Mouse (Mus musculus) heart, embryonic 11.5 days (tissue): ENCODE results near the gene Zfp763. TPM values are rescaled to one million over a fixed set of nuclear protein-coding genes. Genes with fewer than 3 reads are reported as not detected.

ENCODE experiments used
- ATAC-seq: fragments of 200-750 bp; cut with Nextera tagmentation; replicated peaks from 2 replicates; pipeline ENCODE4 v1.8.0; 2017; ENCODE audit warnings: moderate library complexity; ENCODE audit not compliant: insufficient number of reproducible peaks, low FRiP score, low TSS enrichment
- H3K27ac ChIP-seq: fragments of 300-500 bp; sonication (generic); 2 replicates; pipeline ENCODE4 v1.5.1; 2014; ENCODE audit warnings: mild to moderate bottlenecking, low read depth, low read length
- H3K27me3 ChIP-seq: fragments of 300-500 bp; sonication (generic); 2 replicates; pipeline ENCODE4 v1.6.1; 2014; ENCODE audit warnings: mild to moderate bottlenecking, low read length, mixed read lengths; ENCODE audit not compliant: control insufficient read depth, insufficient read depth
- H3K36me3 ChIP-seq: fragments of 300-500 bp; sonication (generic); 2 replicates; pipeline ENCODE4 v1.6.1; 2014; ENCODE audit warnings: mild to moderate bottlenecking, low read length, moderate library complexity, mixed read lengths; ENCODE audit not compliant: control insufficient read depth, insufficient read depth
- H3K4me1 ChIP-seq: fragments of 300-500 bp; sonication (generic); 2 replicates; pipeline ENCODE4 v1.6.1; 2014; ENCODE audit warnings: low read length; ENCODE audit not compliant: control insufficient read depth, insufficient read depth
- H3K4me2 ChIP-seq: fragments of 300-500 bp; sonication (generic); 2 replicates; pipeline ENCODE4 v1.6.1; 2014; ENCODE audit warnings: mild to moderate bottlenecking, moderate library complexity
- H3K4me3 ChIP-seq: fragments of 300-500 bp; sonication (generic); 2 replicates; pipeline ENCODE4 v1.5.1; 2014; ENCODE audit warnings: low read depth, low read length
- H3K9ac ChIP-seq: fragments of 300-500 bp; sonication (generic); 2 replicates; pipeline ENCODE4 v1.6.1; 2014; ENCODE audit warnings: mild to moderate bottlenecking, low read depth, low read length, moderate library complexity
- H3K9me3 ChIP-seq: fragments of 300-500 bp; sonication (generic); replicated peaks from 2 replicates; pipeline ENCODE4 v1.6.1; 2016; ENCODE audit warnings: low read length; ENCODE audit not compliant: control insufficient read depth
- WGBS: fragments of 180-500 bp; shearing (Covaris S2); extraction: QIAGEN DNeasy Blood & Tissue Kit; methylation state at CpG from one replicate; pipeline ENCODE4 v1.1.7; 2014; ENCODE audit not compliant: insufficient replicate concordance; 5-methylcytosine and 5-hydroxymethylcytosine counted together
- polyA plus RNA-seq: library from polyadenylated mRNA; unstranded; fragments of >200 nt; fragmentation: Nextera tagmentation; extraction: Ambion mirVana; gene quantifications from 2 replicates; pipeline ENCODE4 v1.2.1, GENCODE M21; 2014

Gene Zfp763
- polyA plus RNA-seq, 1 experiment from 2014 or later: 8.4 TPM

DNA sequence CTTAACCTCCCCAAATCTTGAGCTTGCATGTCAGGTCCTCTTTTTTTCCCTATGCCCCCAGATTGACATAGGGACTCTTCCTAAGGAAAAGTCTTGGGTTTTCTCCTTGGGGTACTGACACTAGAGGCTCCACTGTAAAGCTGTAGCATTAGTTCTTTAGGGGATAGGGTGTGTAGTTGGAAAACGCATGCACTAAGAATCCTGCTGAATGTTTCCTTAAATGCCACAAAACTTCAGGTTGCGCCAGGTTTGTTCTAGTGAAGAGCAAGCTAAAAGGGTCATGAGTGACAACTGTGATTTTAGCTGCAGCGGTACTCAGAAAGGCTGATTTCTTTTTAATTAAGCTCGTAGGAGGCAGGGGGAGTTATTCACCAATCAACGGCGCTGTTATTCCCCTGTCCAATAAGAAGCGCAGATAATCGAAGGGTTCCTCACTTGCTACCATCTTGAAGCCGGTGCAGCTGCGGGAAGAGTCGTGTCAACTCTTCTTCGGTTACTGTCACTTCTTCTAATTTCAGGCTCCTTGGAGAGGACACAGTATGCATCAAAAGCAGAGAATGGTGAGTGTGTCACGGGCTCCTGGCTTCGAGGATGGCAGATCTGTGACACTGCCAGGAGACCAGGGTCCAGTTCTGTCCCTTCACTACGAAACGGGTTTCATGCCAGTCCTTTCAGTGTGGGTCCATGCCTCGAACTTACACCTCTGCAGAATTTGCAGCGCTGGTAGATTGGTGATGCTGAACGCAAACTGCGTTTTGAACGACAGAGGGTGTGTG lies 40.3 kb downstream of the Zfp763 start, which contains the start of gene Zfp952:
Gene Zfp952, plus strand, starts transcription at position 431 of the 776 bp plus-strand sequence.
- Histone ChIP-seq H3K9me3 (no peaks in the 10 kb centered on the region), H3K27me3 (no peaks in the 10 kb centered on the region), H3K4me2 (peak within 1 kb of the TSS; percentile 73), H3K27ac (peak within 1 kb of the TSS; percentile 23; the same call in 1 of the 2 replicates), H3K36me3 (peaks cover 3% of the 10 kb centered on the region; the same call in 1 of the 2 replicates), H3K9ac (peak within 1 kb of the TSS; percentile 82), H3K4me1 (peaks cover 5% of the 10 kb centered on the region; the same call in 1 of the 2 replicates), H3K4me3 (peak within 1 kb of the TSS; percentile 69)
- ATAC-seq: peak; percentile 86
- 2% methylated on average over 21 of the region's 21 CpGs for WGBS

DNA sequence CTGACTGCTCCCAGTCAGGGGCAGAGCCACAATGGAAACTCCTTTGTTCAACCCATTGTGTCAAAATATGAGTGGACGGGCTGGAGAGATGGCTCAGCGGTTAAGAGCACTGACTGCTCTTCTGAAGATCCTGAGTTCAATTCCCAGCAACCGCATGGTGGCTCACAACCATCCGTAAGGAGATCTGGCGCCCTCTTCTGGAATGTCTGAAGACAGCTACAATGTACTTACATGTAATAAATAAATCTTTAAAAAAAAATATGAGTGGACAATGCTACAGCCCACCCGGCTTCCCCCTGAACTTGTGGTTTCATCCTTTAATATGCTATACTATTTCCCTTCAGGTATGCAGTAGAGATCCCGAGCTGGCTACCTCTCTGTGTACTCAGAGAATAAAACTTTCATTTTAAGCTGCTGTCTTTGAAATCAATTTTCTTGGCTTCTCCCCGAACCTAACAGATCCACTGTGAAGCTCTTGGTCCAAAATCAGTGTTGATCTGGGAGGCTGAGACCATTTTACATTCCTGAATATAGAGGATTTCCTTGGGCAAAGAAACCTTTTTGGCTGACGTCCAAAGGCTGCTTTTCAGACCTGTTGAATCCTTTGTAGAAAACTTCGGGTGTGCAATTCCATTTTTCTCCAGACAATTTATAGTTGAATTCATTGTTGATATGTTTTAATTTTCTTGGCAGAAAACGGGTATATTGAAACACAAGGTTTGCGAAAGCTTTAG lies 41.1 kb downstream of the Zfp763 start:
- H3K27ac ChIP-seq: no peak overlapping the region
- H3K9ac ChIP-seq: peak overlapping the region; percentile 82
- H3K4me2 ChIP-seq: peak overlapping the region; percentile 73
- peaks cover 5% of the 10 kb centered on the region; the same call in 1 of the 2 replicates for H3K4me1 ChIP-seq
- no peaks in the 10 kb centered on the region for H3K9me3 ChIP-seq
- no peak for ATAC-seq
- peaks cover 3% of the 10 kb centered on the region; the same call in 1 of the 2 replicates for H3K36me3 ChIP-seq
- 66% methylated on average over 12 of the region's 12 CpGs for WGBS
- peak overlapping the region; percentile 69 for H3K4me3 ChIP-seq
- no peaks in the 10 kb centered on the region for H3K27me3 ChIP-seq

DNA sequence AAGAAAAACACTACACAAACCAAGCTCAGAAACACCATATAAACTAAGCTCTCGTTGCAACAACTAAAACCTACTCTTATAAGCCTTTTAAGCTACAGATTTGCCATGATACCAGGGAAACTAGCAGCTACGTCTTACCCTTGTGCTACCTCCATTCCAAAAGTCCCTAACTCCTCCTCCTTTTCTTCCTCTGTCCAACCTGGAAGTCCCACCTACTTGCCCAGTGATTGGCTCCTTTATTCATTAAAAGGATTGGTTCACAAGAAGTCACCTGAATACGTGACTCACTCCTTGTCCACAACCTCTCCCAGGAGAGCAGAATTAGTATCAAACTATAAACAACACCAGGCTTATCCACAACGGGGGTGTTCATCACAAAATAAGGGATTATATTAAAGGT lies 46.9 kb downstream of the Zfp763 start:
- H3K27me3 ChIP-seq: no peaks in the 10 kb centered on the region
- H3K4me3 ChIP-seq: no peak overlapping the region
- 65% methylated on average over 4 of the region's 4 CpGs for WGBS
- H3K36me3 ChIP-seq: no peaks in the 10 kb centered on the region
- H3K27ac ChIP-seq: no peak overlapping the region
- no peaks in the 10 kb centered on the region for H3K9me3 ChIP-seq
- H3K4me2 ChIP-seq: no peak overlapping the region
- H3K4me1 ChIP-seq: no peaks in the 10 kb centered on the region
- no peak for ATAC-seq
- no peak overlapping the region for H3K9ac ChIP-seq

DNA sequence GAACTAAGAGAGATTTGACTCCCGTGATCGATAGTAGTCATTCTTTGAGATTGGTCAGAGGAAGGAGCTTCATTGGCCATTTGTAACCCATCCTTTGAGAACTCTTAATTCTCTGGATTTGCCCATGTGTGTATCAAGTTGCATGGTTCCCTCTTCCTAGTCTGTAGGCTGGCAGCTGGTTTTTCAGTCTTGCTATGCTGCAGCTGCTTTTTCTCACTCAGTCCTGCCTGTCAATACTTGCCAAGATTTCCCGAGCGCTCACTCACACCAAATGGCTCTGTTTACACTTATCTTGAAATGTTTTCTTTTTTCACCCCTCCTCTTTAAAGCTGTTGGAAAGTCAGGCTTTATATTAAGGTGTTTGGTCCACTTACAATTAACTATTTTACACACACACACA lies 51.8 kb downstream of the Zfp763 start:
- no peaks in the 10 kb centered on the region for H3K27me3 ChIP-seq
- no peaks in the 10 kb centered on the region for H3K9me3 ChIP-seq
- H3K4me3 ChIP-seq: no peak overlapping the region
- H3K36me3 ChIP-seq: peaks cover 28% of the 10 kb centered on the region
- WGBS: 70% methylated on average over 4 of the region's 4 CpGs
- H3K9ac ChIP-seq: no peak overlapping the region
- no peak overlapping the region for H3K27ac ChIP-seq
- H3K4me2 ChIP-seq: no peak overlapping the region
- no peaks in the 10 kb centered on the region for H3K4me1 ChIP-seq
- ATAC-seq: no peak

Other genes with a start within 250 kb of the Zfp763 start
- 26.7 and 35.0 TPM in 2 replicates for gene Zfp871, start 245.1 kb downstream of the Zfp763 start, polyA plus RNA-seq
- 1.00 and 2.1 TPM in 2 replicates for gene Zfp811, start 223.5 kb downstream of the Zfp763 start, polyA plus RNA-seq
- gene Zfp799, start 203.1 kb downstream of the Zfp763 start, polyA plus RNA-seq: 8.0 and 10.5 TPM in 2 replicates
- 4.8 and 5.9 TPM in 2 replicates for gene Zfp870, start 141.8 kb downstream of the Zfp763 start, polyA plus RNA-seq
- gene Cyp4f14, start 116.1 kb downstream of the Zfp763 start, polyA plus RNA-seq: not detected in 2 replicates
- gene Cyp4f13, start 86.0 kb downstream of the Zfp763 start, polyA plus RNA-seq: 7.4 and 9.0 TPM in 2 replicates
- 5.9 and 7.4 TPM in 2 replicates for gene Zfp472, start 67.6 kb downstream of the Zfp763 start, polyA plus RNA-seq
- 8.8 and 11.3 TPM in 2 replicates for gene Zfp952, start 40.3 kb downstream of the Zfp763 start, polyA plus RNA-seq
- gene 4921501E09Rik, start 34.7 kb upstream of the Zfp763 start, polyA plus RNA-seq: not detected in 2 replicates
- gene Zfp563, start 55.9 kb upstream of the Zfp763 start, polyA plus RNA-seq: 5.8 and 6.6 TPM in 2 replicates
- gene Morc2b, start 106.3 kb upstream of the Zfp763 start, polyA plus RNA-seq: not detected in 2 replicates
- gene Olfr55, start 135.0 kb upstream of the Zfp763 start, polyA plus RNA-seq: not detected in 2 replicates
- not detected in 2 replicates for gene Olfr239, start 157.9 kb upstream of the Zfp763 start, polyA plus RNA-seq
- not detected in 2 replicates for gene Olfr1564, start 188.3 kb upstream of the Zfp763 start, polyA plus RNA-seq
- 12.0 and 14.3 TPM in 2 replicates for gene Zfp955a, start 221.7 kb upstream of the Zfp763 start, polyA plus RNA-seq
- 0.03 TPM in 1 of 2 replicates, not detected in the other for gene Olfr63, start 231.3 kb upstream of the Zfp763 start, polyA plus RNA-seq